Mouse (Mus musculus) testis, adult 2 months (tissue): ENCODE data around the gene Cep350.

ENCODE experiments used
- CTCF ChIP-seq: fragments of 200-500 bp; IDR thresholded peaks from 2 replicates; pipeline ENCODE4 v1.5.1; 2012; ENCODE audit warnings: low read depth, mild to moderate bottlenecking, inconsistent platforms, low read length, moderate library complexity; ENCODE audit not compliant: control insufficient read depth, insufficient read depth, insufficient replicate concordance
- POLR2A ChIP-seq: fragments of 200-500 bp; IDR thresholded peaks from 2 replicates; pipeline ENCODE4 v1.6.1; 2012; ENCODE audit warnings: low read depth, mild to moderate bottlenecking, inconsistent platforms, low read length, moderate library complexity; ENCODE audit not compliant: control insufficient read depth

DNA sequence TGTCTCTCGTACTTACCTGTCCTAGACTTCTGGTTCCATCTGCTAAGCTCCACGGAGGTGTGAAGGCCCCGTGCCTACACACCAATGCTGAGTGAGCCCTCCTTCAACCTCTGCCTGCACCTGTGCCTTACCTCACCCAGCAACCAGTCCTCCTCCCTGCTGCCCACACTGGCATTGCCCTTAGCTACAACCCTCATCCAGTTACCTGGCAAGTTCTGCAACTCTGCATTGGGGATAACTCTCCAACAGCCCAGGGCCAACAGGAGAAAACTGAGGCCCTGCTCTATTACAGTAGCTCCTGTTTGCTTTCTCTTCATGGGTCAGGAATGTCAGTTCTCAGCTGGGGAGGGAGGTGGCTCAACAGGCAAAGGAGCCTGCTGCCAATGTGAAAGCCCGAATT is 175.1 kb downstream of the Cep350 start:
- TF ChIP-seq CTCF (no peak), POLR2A (no peak)
